Mouse (Mus musculus): ENCODE results near the gene Slc28a1. TPM values are rescaled to one million over a fixed set of nuclear protein-coding genes. Genes with fewer than 3 reads are reported as not detected.

The Slc28a1 gene
- total RNA-seq, 1 experiment from 2014 or later: 0.15 TPM

DNA sequence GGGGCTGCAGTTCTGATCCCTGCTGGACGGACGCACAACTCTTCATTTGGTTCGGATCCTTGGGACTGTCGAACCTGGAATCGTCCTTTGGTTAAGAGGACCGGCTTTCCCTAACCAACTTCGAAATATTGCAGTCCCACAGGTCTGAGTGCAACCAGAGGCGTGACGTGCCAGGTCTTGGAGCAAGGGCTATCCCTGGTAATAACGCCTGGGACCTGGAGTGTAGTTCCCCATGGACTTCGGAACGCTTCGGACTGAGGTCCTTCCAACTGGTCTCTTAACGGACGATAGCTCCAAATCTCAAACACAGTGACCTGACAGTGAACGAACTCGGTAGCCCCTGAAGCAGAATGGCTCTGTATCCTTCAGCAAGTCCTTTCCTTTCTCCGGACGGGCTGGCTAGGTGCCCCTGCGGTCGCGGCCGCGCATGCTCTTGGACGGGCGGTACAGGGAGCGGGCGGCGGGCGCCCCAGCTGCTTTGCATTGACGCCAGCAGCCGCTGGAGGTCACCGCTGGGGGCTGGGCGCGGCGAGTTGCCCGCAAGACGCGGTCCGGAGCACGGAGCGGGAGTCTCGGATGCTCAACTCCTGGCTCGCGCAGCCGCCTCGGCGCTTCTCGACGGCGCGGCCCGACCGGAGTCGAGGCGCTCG is 98.2 kb downstream of the Slc28a1 start:
- DNase-seq: peak; percentile 98

DNA sequence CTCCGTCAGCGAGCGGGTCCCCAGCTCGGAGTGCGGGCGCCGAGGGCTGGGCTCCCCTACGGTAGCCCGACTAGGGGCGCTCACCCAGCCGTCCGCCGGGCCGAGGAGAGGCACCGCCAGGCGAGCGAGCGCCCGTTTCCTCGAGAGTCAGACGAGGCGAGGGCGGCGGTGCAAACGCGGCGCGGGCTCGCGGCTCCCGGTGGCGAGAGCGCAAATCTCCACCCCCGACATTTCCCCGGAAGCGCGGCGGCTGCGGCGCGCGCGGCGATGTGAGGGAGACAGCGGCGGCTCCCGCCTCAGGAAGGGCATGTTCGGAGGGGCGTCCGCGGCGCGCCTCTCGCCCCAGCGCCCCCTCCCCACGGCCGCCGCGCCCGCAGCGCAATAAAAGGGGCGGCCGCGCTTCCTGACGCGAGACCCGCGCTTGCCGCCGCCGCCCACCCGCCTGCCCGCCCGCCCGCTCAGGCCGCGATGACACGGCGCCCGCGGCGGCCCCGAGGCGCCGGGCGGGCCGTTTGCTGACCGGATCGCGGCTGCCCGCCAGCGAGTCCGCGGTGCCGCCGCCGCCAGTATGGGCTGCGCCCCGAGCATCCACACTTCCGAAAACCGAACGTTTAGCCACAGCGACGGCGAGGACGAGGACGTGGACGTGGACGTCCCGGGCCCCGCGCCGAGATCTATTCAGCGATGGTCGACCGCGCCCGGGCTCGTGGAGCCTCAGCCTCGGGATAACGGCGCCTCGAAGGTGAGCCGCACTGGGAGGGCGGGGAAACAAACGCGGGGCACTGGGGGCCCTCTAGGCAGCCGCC is 99.0 kb downstream of the Slc28a1 start, which contains the start of gene Pde8a:
Gene Pde8a, plus strand, starts transcription at position 250 of the 806 bp plus-strand sequence.
- DNase-seq: peak; percentile 47

DNA sequence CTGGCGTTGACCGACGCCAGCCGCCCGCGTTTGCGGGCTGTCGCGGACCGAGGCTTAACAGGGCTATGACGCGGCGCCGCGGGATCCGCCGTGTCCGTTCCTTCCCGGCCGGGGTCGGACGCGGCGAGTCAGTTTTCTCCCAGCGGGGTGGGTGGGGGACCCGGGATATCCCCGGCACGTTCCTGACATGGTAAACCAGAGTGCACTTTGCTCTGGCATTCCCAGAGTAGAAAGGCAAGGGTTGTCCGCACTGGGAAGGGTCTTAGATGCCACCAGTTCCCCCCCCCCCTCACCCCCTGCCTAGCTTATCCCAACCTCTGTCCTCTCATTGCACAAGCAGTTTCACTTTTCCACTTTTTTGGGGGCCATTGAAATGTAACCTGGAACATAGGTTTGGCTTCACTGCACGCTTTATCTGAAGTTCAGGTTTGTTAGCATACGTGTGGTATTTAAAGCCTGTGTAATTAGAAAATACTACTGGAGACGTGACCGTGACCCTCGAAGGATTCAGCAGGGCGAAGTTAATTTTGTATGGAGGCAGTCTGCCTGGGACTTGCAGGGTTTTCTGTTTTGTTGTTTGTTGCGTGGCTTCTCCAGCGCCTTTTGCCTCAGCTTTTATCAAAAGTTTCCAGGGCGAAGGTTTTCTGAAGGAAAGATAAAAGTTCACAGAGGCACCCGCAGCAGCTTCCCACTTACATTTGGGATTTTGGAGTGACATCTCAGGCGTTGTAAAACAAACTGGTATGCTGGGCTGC is 99.7 kb downstream of the Slc28a1 start:
- no peak for DNase-seq

DNA sequence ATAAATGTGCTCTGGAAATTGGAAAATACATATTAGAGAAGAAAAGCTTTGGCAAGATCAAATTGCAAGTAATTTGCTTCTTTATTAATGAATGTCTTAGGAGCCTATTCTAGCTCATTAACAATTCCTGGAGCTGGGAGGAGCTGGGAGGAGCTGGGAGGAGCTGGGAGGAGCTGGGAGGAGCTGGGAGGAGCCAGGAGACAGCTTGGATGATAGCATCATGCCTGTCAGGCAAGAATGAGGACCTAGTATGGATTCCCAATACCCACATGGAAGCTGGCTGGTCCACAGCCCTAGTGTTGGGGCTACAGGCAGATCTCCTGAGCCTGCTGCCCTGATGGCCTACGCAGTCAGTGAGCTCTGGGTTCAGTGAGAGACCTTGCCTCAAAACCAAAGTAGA is 101.4 kb downstream of the Slc28a1 start:
- no peak for DNase-seq

GRCm38 (mm10) chr7:81219321-81219720 is 104.7 kb downstream of the Slc28a1 start:
- DNase-seq: no peak

Other genes with a start within 250 kb of the Slc28a1 start
- 16.7 and 22.4 TPM in 2 replicates for gene Wdr73, start 213.5 kb upstream of the Slc28a1 start, total RNA-seq (2021)
- gene Nmb, start 209.7 kb upstream of the Slc28a1 start, total RNA-seq (2021): 1.9 TPM in 1 of 2 replicates, not detected in the other
- 88.8 and 100 TPM in 2 replicates for gene Sec11a, start 167.0 kb upstream of the Slc28a1 start, total RNA-seq (2021)
- gene Zfp592, start 121.1 kb upstream of the Slc28a1 start, total RNA-seq (2021): 26.8 and 28.7 TPM in 2 replicates
- 0.06 TPM in 1 of 2 replicates, not detected in the other for gene Alpk3, start 57.2 kb upstream of the Slc28a1 start, total RNA-seq (2021)
- gene Pde8a, start 98.8 kb downstream of the Slc28a1 start, total RNA-seq (2021): 29.9 and 34.0 TPM in 2 replicates
- gene Rps17, start 230.5 kb downstream of the Slc28a1 start, total RNA-seq (2021): 1,081 and 1,170 TPM in 2 replicates